Mouse (Mus musculus) liver, embryonic 14.5 days (tissue): ENCODE results near the gene Amotl1.

Experiments used
- CTCF ChIP-seq: IDR thresholded peaks from 2 replicates; pipeline ENCODE4 v1.5.1; 2016; ENCODE audit warnings: antibody characterized with exemption, low read depth, control low read depth
- EP300 ChIP-seq: IDR thresholded peaks from 2 replicates; pipeline ENCODE4 v1.6.1; 2016; ENCODE audit warnings: antibody characterized with exemption, low read depth

DNA sequence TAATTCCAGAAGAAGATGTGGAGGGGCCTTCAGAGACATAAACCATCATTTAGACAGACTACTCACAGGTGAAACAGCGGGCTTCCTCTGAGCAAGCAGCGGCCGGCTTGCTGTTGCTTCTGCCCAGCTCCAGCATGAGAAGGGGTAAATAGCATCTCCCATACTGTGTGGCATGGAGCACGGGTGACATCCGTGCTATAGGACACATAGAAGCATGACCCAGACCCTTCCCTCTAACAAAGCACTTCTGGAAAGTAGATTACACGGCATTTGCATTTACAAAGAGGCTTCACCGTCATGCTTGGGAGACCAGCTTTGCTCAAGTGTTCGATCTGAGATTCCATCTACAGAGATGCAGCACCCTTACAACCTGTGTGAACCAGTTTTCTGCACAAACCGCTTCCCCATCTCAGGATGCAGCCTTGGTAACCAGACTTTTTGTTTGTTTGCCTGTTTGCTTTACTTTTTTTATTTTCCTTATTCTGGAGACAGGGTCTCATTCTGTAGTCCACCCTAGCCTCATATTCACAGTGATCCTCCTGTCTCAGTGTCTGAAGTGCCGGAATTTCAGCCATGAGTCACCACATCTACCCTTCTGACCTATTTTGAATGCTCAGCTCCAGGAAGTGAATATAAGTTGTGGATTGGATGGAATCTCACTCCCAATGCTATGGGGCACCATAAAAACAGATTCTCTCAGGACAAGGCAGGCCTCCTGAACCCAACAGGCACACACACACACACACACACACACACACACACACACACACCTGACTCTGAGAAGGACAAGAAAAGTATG lies 12.3 kb downstream of the Amotl1 start:
- TF ChIP-seq EP300, result no peak
- TF ChIP-seq CTCF, result no peak
